Mouse (Mus musculus): Measurements from ENCODE around the gene Ect2.

Gene Ect2

DNA sequence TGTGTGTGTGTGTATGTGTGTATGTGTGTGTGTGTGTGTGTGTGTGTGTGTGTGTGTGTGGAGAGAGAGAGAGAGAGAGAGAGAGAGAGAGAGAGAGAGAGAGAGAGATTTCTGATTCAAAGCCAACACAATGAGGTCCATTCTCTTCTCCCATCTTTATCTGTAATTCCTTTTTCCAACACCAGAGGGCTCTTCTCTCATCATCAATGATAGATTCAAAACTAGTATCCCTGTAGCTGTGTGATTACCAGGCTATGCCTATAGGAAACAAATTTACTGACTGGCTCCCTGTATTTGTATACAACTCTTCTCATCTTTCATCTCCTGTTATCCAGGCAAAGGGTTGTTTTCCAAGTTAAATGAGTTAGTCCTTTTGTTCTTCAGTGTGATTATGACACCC lies 86.5 kb downstream of the Ect2 start:
- no peak for DNase-seq (ENCODE audit: low spot score in 2 of 2)

DNA sequence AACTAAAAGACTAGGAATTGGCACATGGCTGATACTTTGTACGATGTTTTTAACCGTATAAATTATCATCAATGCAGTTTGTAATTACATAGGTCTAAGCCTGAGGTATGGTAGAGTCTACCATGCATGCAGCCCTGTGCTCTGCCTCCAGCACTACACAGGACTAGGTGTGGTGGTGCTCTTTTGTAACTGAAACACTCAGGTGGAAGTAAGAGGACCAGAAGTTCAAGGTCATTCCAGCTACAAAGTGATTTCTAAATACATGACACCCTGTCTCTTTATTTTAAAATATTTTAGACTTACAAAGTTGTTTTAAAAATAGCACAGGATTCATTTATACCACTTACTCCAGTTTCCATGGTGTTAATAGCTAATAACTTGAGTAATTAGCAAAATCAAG lies 88.8 kb downstream of the Ect2 start:
- DNase-seq (ENCODE audit: low spot score in 2 of 2): no peak

DNA sequence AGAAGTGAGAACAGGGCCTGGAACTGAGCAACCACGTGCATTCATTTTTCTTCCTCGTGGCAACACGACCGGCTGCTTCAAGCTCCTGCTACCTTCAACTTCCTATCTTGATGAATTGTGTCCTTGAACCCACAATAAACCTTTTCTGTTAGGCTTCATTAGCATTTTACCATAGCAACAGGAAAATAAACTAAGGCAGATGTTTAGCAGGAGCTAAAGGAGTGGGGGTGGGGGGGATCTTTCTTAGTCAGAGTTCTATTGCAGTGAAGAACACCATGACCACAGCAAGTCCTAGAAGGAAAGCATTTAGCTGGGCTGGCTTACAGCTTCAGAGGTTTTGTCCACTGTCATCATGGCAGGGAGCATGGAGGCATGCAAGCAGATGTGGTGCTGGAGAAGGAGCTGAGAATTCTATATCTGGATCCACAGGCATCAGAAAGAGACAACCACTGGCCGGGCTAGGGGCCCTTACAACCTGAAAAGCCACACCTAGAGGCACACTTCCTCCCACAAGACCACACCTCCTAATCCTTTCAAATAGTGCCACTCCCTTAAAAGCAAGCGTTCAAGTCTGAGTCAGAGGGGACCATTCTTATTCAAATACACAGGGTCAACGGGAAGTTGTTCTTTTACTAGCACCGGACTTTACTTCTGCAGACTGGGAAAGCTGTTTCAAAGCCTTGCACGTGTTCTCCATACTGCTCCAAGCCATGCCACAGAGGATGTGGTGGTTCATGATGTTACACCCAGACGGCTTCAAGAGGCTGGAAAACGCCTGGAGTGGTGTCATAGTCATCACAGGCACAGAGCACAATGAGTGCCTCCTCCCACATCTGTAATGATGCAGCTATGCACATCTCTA lies 90.0 kb downstream of the Ect2 start:
- no peak for DNase-seq (ENCODE audit: low spot score in 2 of 2)

DNA sequence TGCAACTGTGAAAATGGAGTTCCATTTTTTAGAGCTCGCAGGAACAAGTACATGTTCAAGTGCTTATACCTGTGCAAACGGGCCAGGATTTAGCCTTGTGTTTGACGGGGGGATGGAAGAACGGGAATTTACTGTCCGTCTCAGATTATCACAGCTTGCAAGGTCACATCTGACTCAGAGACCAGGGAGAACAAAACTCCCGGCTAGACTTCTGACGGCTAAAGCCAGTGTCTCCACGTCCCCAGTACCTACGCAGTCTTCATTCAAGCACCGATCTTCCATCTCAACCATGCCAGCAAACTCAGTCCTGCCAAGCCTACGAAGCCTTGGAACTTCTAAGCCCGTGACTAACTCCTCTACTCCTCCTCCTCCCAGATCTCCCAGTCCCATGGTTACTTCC lies 93.2 kb downstream of the Ect2 start:
- no peak for DNase-seq (ENCODE audit: low spot score in 2 of 2)

DNA sequence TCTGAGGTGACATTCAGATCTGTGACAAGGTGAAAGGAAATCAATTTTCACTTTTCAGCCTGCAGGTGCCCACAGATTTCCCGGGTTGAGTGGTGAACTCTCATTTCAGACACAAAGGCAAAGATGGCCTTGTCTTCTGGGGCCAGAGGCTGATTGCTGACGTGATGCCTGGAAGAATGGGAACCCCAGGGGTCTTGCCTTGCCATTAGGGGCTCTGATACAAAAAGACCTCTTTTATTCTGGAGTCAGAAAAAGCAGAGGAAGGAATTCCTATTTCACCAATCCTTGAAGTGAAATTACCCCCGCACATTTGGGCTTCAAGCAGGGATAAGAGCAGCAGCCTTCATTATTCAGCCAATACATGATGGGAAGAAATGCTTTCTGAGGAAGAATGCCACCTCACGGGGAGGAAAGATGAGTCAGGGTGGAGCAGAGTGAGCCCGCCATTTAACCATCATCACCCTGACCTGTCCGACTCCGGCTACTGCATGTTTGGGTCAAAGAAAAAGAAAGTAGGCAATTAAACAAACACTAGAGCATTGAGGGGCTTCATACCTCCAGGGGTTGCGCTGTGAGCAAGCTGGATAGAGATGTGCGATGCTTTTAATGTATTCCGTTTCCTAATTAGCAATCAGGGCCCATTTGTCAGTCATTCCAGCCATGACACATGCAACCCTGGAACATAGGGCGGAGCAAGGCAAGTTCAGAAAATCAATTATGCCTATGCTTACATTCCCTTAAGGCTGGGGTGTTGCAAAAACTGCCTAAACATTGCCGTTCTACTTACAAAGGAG lies 94.0 kb downstream of the Ect2 start:
- DNase-seq (ENCODE audit: low spot score in 2 of 2): no peak

DNA sequence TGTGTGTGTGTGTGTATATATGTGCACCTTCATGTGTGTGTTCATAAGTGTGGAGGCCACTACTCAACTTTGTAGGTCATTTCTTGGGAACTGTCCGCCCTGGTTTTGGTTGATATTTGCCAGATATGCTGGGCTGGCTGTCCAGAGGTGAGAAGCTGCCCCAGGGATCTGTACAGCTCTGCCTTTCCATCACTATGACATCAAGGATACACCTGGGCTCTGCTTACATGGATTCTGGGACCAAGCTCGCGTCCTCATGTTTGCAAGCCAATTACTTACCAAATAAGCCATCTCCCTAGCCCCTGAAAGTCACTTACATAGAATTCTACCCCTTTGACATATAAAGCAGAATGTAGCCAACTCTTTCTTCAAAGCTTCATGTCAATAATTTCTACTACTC lies 98.2 kb downstream of the Ect2 start:
- DNase-seq (ENCODE audit: low spot score in 2 of 2): no peak

DNA sequence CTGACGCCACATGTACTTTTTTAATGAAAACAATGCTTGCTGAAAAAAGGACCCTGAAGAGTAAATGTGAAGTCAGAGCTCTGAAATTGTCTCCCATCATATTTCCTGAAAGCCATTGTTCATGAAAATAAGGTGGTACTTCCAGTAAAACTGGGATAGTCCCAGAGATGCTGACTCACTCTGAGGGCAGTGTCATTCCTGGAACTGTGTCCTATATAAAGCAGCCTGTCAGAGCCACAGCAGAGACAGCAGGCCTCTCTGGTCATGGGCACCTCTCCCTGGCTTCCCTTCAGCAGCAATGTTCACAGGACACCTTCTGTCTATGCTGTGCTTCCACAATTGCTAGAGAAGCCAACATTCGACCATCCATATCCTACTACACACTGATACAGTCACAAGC lies 98.9 kb downstream of the Ect2 start:
- no peak for DNase-seq (ENCODE audit: low spot score in 2 of 2)

All from frontal cortex, postnatal 25 days (tissue).